Mouse (Mus musculus) heart, postnatal 4 days (tissue): ENCODE measurements around the gene Calcb. TPM values are rescaled to one million over a fixed set of nuclear protein-coding genes. Genes with fewer than 3 reads are reported as not detected.
"Not testable (repeated sequence)": the region's sequence is repeated elsewhere in the genome, so short reads cannot be mapped to it uniquely, and the experiment has no call there.

Source experiments
- DNase-seq: peaks from one replicate; pipeline ENCODE4 v3.0.0; 2021
- total RNA-seq, 2 experiments: library from RNA; stranded (reverse); gene quantifications; 2 replicates each; pipeline ENCODE4 v1.2.3; 2021

The Calcb gene
- 1 to 10 TPM; 1.3 to 1.8 TPM for total RNA-seq

GRCm38 (mm10) chr7:114718300-114718699 lies at the start of gene Calcb:
Gene Calcb, plus strand, starts transcription at chr7:114718643.
- no peak for DNase-seq

DNA sequence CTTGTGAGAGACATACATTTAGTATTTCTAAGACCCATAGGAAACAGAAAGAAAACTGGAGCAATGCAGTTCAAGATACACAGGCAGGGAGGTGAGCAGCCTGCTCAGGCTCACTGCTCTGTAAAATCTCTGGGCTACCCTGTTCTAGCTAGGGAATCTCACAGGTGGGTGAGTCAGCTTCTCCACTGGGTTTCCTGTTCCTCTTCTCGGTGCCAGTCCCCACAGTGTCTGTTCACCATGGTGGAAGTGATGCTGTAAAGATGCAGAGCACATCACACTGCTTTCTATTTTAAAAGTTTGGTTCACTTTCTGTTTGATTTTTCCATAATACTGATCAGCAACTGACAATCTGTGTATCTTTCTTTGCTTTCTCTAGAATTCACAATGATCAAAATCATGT lies 47.0 kb upstream of the Calcb start:
- DNase-seq, result no peak

DNA sequence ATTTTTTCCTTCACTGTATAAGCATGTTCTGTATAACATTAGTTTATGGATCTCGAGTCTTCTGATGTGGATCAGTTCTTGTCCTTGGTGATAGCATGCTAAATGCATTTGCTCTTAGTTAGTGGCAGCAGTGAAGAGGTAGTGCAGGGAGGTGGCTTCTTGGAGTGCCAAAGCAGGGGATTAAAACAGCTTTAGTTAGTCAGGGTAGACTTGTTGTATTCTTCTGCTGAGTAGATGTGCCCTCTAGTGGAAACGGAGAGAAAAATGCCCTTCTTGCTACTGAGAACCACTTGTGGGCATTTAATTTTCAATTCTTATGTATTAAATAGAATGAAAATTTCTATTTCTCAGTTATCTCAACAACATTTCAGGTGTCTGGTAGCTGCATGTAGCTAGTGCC lies 45.7 kb upstream of the Calcb start:
- no peak for DNase-seq

GRCm38 (mm10) chr7:114692339-114692738 lies 26.1 kb upstream of the Calcb start:
- peak; percentile 6 for DNase-seq

DNA sequence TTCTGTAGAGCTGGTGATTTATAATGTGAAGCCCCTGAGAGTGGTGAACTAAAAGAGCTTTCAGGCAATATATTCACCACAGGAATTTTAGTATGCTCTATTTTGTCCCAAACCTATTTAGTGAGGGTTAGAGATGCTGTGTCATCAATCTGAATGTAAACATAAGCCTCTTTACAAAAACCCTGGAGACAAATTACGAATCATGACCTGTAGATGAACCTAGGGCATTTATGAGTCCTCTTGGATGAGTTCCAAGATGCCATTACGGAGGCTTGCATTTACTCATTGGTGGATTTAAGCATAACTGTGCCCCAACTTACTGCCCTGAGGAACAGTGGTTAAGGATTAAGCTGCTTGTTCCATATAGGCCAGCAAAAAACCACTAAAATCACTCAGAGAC lies 17.6 kb upstream of the Calcb start:
- no peak for DNase-seq

- DNase-seq, result no peak
Observed at GRCm38 (mm10) chr7:114706716-114707115, 11.7 kb upstream of the Calcb start.

DNA sequence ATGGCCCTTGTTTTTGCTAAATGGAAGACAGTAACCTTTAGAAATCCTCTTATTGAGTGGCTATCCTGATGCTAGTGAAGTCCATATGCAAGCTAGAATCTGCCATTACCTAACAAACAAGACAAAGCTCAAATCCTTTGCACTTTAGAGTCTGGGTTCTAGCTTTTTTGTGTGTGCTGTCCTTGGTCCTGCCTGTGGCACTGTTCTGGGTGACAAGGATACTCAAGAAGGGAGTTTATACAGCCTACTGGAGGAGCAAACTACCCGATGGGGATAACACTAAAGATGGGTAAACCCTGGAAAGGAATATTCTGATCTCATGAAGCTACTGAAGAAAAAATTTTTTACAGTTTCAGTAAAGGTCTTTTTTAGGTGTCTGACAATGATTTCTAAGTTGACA lies 11.0 kb upstream of the Calcb start:
- DNase-seq, result no peak

GRCm38 (mm10) chr7:114710419-114710818 lies 8.0 kb upstream of the Calcb start:
- DNase-seq, result no peak

DNA sequence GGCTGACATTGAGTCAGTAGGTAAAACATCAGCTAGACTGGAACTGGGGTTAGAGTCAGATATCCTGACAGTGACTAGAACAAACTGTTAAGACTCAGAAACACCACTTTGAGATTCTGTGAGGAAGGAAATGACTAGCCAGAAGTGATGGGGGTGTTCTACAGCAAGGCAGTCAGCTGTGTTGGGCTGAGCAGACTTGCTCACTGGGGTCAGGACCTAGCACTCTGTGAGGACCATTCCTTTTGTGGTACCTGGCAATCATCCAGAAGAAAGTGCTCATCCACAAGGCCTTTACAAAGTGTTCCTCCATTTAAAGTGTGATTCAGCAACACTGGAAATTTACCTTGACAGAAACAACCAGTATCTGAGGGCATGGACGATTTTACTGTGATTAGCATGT lies 5.9 kb upstream of the Calcb start:
- DNase-seq, result no peak

GRCm38 (mm10) chr7:114719381-114720131 lies 1.1 kb downstream of the Calcb start:
- peak; percentile 60 for DNase-seq

GRCm38 (mm10) chr7:114729696-114730095 lies 11.3 kb downstream of the Calcb start:
- not testable (repeated sequence) for DNase-seq

DNA sequence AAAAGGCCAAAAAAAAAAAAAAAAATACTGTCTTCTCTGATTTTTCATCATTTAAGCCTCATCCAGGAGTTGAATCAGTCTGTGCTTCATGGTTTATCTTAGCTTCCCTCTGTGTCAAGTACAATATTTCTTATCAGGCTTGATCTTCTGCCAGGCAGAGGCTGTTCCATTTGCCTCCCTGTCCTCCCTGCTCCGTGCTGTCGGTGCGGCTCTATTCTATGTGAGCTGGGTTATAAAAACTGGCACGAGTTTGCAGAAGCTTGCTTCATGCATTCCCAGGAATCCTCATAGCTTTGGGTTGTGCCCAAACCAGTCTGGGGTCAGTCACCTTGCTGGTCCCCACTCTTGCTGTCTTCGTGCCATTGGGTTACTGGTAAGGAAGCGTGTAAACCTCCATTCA lies 12.7 kb downstream of the Calcb start:
- DNase-seq, result no peak

- not testable (repeated sequence) for DNase-seq
Observed at GRCm38 (mm10) chr7:114731700-114732099, 13.3 kb downstream of the Calcb start.

- no peak for DNase-seq
Observed at GRCm38 (mm10) chr7:114736256-114736655, 17.8 kb downstream of the Calcb start.

- no peak for DNase-seq
Observed at GRCm38 (mm10) chr7:114738166-114738565, 19.7 kb downstream of the Calcb start.

- peak; percentile 35 for DNase-seq
Observed at GRCm38 (mm10) chr7:114740360-114741165, 22.1 kb downstream of the Calcb start.

DNA sequence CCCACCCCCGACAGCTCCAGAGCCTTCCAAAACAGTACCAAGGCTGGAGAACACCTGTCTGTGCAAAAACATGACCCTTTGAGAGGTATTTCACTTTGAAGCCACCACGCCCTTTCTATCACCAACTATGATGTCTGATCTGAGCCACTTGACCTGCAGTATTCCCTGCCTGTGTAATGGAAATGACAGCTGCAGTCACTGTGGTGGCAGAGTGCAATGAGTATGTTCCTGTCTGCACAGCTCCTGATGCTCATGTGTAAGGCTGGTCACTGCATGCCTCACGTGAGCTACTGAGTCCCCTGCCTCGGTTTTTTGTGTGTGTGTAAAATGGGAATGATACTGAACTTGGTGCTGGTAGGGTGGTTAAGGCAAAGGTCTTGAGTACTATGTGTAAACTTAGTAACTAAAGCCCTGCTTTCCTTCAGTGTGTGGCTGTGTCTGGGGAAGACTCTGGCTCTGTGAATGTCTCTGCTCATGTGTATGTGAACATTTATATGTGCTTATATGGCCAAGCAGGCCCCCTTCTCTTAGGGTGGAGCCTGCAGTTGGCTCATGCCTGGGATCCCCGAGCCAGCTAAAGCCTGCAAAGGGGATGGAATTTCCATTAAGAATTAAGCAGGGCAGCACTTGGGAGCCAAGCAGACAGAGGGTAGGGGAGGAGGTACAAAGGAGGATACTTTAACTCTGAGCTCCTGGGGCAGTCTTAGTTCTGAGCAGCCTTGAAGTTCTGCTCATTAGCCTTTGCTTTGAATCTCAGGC lies 24.8 kb downstream of the Calcb start, which contains the start of gene Insc:
TSS of gene Insc (plus strand) at position 673 of the 759 bp plus-strand sequence.
- DNase-seq, result no peak

GRCm38 (mm10) chr7:114744639-114745245 lies 26.3 kb downstream of the Calcb start:
- no peak for DNase-seq

DNA sequence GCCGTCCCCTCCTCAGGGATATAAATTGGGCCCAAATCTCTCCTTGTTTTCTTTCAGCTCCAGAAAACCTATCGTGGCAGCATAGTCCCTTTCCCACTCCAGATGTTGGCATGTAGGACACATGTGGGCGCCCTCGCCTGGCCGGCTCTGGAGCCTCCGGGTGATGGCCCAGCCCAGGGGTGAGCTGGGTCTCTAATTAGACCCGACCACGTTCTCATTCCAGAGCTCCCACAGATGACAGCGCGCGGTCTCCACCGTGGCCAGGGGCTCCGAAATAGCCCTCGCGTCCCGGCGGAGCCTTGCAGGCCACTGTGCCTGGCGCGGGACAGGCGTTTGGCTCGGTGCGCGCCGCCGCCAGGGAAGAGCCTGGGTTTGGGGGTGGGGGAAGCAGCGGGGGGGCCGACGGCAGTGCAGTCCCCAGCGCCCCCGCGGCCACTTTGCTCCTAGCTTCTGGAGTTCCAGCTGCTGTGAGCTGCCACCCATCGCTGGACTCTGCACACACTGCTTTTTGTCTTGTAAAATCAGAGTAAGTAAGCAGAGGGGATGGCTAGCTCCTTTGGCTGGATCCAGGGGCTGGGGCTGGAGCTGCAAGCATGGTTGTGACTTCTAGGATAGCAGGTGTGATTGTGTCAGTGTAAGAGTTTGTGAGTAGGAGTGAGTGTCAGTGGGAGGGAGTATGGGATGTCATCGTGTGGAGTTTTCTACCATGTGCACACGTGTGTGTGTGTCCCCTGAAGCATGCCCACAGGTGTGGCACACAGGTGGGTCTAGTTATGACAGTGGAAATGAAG lies 27.2 kb downstream of the Calcb start:
- peak; percentile 37 for DNase-seq

GRCm38 (mm10) chr7:114747596-114747995 lies 29.2 kb downstream of the Calcb start:
- DNase-seq, result no peak

GRCm38 (mm10) chr7:114748239-114748638 lies 29.8 kb downstream of the Calcb start:
- no peak for DNase-seq

DNA sequence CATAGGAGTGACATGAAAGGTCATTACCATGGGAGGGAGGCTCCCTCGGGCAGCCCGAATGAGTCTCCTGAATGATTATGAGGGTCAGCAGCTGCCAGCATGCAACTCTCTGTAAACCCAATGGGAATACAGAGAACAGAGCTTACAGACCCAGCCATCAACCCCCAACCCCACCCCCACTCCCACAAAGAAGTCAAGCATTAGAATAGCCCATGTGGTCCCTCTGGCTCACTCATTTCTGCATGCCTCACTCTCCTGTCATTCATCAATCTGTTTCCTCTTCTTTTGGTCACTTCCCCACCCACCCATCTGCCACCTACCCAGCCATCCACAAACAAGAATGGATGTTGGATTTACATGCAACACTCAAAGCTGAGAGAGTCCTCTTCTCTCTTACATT lies 35.0 kb downstream of the Calcb start:
- no peak for DNase-seq
